Mouse (Mus musculus) ES-Bruce4 (cell line): ENCODE measurements around the gene Brwd1. TPM values are rescaled to one million over a fixed set of nuclear protein-coding genes. Genes with fewer than 3 reads are reported as not detected.

Source experiments
- H3K27ac ChIP-seq: 2 replicates; pipeline ENCODE4 v1.5.1; 2012; ENCODE audit warnings: low read length, inconsistent platforms; ENCODE audit not compliant: insufficient read depth
- H3K27me3 ChIP-seq: 2 replicates; pipeline ENCODE4 v1.6.1; 2012; ENCODE audit warnings: mild to moderate bottlenecking, low read length, inconsistent platforms; ENCODE audit not compliant: control insufficient read depth, poor library complexity, insufficient read depth, severe bottlenecking
- H3K36me3 ChIP-seq: 2 replicates; pipeline ENCODE4 v1.6.1; 2012; ENCODE audit warnings: inconsistent platforms, mild to moderate bottlenecking, low read length, moderate library complexity; ENCODE audit not compliant: control insufficient read depth, poor library complexity, insufficient read depth, severe bottlenecking
- H3K4me1 ChIP-seq: one replicate; pipeline ENCODE4 v1.8.1; 2011; ENCODE audit warnings: low read length; ENCODE audit not compliant: control insufficient read depth, insufficient read depth
- H3K4me3 ChIP-seq: 2 replicates; pipeline ENCODE4 v1.5.1; 2011; ENCODE audit warnings: low read depth, mild to moderate bottlenecking, low read length
- H3K9ac ChIP-seq: 2 replicates; pipeline ENCODE4 v1.6.1; 2012; ENCODE audit warnings: low read depth, mild to moderate bottlenecking, inconsistent platforms; ENCODE audit not compliant: poor library complexity, severe bottlenecking
- H3K9me3 ChIP-seq: replicated peaks from 2 replicates; pipeline ENCODE4 v1.6.1; 2012; ENCODE audit warnings: mild to moderate bottlenecking, low read length, inconsistent platforms; ENCODE audit not compliant: control insufficient read depth, poor library complexity, insufficient read depth, severe bottlenecking
- CTCF ChIP-seq: IDR thresholded peaks from one replicate; pipeline ENCODE4 v1.8.1; 2011; ENCODE audit warnings: low read depth, low read length
- EP300 ChIP-seq: IDR thresholded peaks from 2 replicates; pipeline ENCODE4 v1.6.1; 2011; ENCODE audit warnings: low read depth, low read length; ENCODE audit not compliant: insufficient read depth
- POLR2A ChIP-seq: IDR thresholded peaks from one replicate; pipeline ENCODE4 v1.8.1; 2011; ENCODE audit warnings: low read length; ENCODE audit not compliant: insufficient read depth
- polyA plus RNA-seq: library from polyadenylated mRNA; stranded (reverse); fragments of >200 nt; gene quantifications from 2 replicates; pipeline ENCODE4 v1.2.4, GENCODE M21; 2011; ENCODE audit warnings: low read depth; ENCODE audit not compliant: missing spikeins, insufficient read depth, insufficient read length

Brwd1 gene
- 184 and 200 TPM in 2 replicates for polyA plus RNA-seq

DNA sequence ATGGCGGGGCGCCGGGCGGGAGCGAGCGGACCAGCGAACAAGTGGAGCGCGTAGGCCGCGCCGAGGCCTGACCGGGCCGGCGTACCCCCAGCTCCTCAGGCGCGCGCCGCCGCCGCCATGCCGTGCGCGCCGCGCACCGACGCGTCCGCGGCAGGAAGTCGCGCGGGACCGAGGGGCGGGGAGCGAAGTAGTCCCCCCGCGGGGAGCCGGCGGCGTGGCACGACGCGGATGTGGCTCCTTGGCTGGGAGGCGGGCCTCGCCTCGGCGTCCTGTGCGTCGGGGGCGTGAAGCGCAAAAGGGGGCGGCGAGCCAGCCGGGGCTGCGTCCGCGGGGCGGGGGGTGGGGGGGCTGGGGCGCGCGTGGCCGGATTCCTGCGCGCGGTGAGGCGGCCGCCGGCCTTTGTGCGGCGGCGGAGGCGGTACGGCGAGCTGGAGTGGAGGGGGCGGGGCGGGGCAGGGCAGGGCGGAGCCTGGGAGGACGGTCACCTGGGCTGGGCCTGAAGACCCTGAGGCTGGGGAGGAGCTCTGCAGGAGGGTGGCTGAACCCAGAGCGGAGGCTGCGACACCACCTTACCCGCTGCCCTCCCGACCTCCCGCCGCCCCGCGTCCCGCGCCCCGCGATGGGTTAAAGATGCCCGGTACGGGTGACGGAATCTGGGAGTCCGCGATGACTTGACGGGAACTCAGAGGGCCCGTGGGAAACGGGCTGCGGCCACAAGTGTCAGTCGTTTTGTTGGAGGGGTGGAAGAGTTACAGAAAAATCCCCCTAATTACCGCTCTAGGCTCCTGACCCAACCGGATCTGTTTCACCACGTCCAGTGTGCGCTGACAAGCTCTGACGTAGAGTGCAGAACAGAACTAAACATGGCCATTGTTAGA, at the start of gene Brwd1:
Brwd1 (minus strand) TSS at position 226 of the 878 bp plus-strand sequence.
- Histone ChIP-seq H3K9ac (peak within 1 kb of the TSS; percentile 99), H3K9me3 (no peaks in the 10 kb centered on the region), H3K4me1 (peaks cover 3% of the 10 kb centered on the region), H3K4me3 (peak within 1 kb of the TSS; percentile 97), H3K36me3 (peaks cover 19% of the 10 kb centered on the region), H3K27ac (peak within 1 kb of the TSS; percentile 91), H3K27me3 (no peaks in the 10 kb centered on the region)
- peak; percentile 50 for TF ChIP-seq POLR2A
- no peak for TF ChIP-seq CTCF
- TF ChIP-seq EP300, result peak; percentile 63; the same call in 1 of the 2 replicates

- peaks cover 2% of the 10 kb centered on the region for H3K4me1 ChIP-seq
- no peak for TF ChIP-seq CTCF
- TF ChIP-seq EP300, result no peak
- TF ChIP-seq POLR2A, result no peak
- H3K27ac ChIP-seq, result no peak overlapping the region
- H3K36me3 ChIP-seq, result peaks cover 26% of the 10 kb centered on the region
- H3K27me3 ChIP-seq, result no peaks in the 10 kb centered on the region
- H3K9ac ChIP-seq, result peak overlapping the region; percentile 59
- no peaks in the 10 kb centered on the region for H3K9me3 ChIP-seq
- peak overlapping the region; percentile 77 for H3K4me3 ChIP-seq
Measured at GRCm38 (mm10) chr16:96128466-96128865, 46.1 kb upstream of the Brwd1 start.

GRCm38 (mm10) chr16:96127657-96128344, 45.5 kb upstream of the Brwd1 start, which contains the start of gene Hmgn1:
TSS of gene Hmgn1 (minus strand) at chr16:96127729.
- peak within 1 kb of the TSS; percentile 25; the same call in 1 of the 2 replicates for H3K27ac ChIP-seq
- peaks cover 2% of the 10 kb centered on the region for H3K4me1 ChIP-seq
- H3K9me3 ChIP-seq, result no peaks in the 10 kb centered on the region
- H3K36me3 ChIP-seq, result peaks cover 32% of the 10 kb centered on the region
- H3K27me3 ChIP-seq, result no peaks in the 10 kb centered on the region
- H3K4me3 ChIP-seq, result peak within 1 kb of the TSS; percentile 78
- TF ChIP-seq POLR2A, result peak; percentile 95
- TF ChIP-seq EP300, result no peak
- TF ChIP-seq CTCF, result no peak
- peak within 1 kb of the TSS; percentile 98 for H3K9ac ChIP-seq

- H3K4me3 ChIP-seq, result peak overlapping the region; percentile 78
- H3K9me3 ChIP-seq, result no peaks in the 10 kb centered on the region
- H3K9ac ChIP-seq, result peak overlapping the region; percentile 98
- no peaks in the 10 kb centered on the region for H3K27me3 ChIP-seq
- H3K27ac ChIP-seq, result peak overlapping the region; percentile 25; the same call in 1 of the 2 replicates
- H3K36me3 ChIP-seq, result peaks cover 37% of the 10 kb centered on the region
- no peak for TF ChIP-seq EP300
- no peak for TF ChIP-seq POLR2A
- TF ChIP-seq CTCF, result no peak
- H3K4me1 ChIP-seq, result peaks cover 2% of the 10 kb centered on the region
Measured at GRCm38 (mm10) chr16:96127288-96127656, 44.9 kb upstream of the Brwd1 start.

- Histone ChIP-seq H3K36me3 (peaks cover 39% of the 10 kb centered on the region), H3K4me1 (peaks cover 2% of the 10 kb centered on the region), H3K27ac (peak overlapping the region; percentile 25; the same call in 1 of the 2 replicates), H3K9ac (peak overlapping the region; percentile 98), H3K4me3 (peak overlapping the region; percentile 78), H3K9me3 (no peaks in the 10 kb centered on the region), H3K27me3 (no peaks in the 10 kb centered on the region)
- TF ChIP-seq POLR2A, result no peak
Measured at GRCm38 (mm10) chr16:96126684-96127171, 44.4 kb upstream of the Brwd1 start.
